Mouse (Mus musculus) left cerebral cortex, postnatal 36 days (tissue): ENCODE data around the gene Ecm2. TPM values are rescaled to one million over a fixed set of nuclear protein-coding genes. Genes with fewer than 3 reads are reported as not detected.

Experiments used
- DNase-seq, 2 experiments: peaks; one replicate each; pipeline ENCODE4 v3.0.0; 2021 to 2022; ENCODE audit warnings: low spot score in 2 of 2, mixed read lengths in 1 of 2
- intact Hi-C: fragments of 180-260 bp; cut with DNase I; formaldehyde crosslinking; loops from one replicate; pipeline ENCODE4 v1.15.1; 2025
- total RNA-seq, 2 experiments: library from RNA; stranded (reverse); gene quantifications; 2 replicates each; pipeline ENCODE4 v1.2.3; 2021

The Ecm2 gene
- total RNA-seq, 2 experiments from 2014 or later, result 2.2 to 2.6 TPM

GRCm38 (mm10) chr13:49581541-49582530, 77.2 kb downstream of the Ecm2 start, which contains the start of gene Omd:
Gene Omd, plus strand, starts transcription at chr13:49582462.
- DNase-seq, result no peak
- intact Hi-C loops, result no loop called here

Other genes with a start within 250 kb of the Ecm2 start
- 1 to 10 TPM; 6.6 to 7.8 TPM for gene Fgd3, start 184.5 kb upstream of the Ecm2 start, total RNA-seq
- 10 to 100 TPM; 45.2 to 55.9 TPM for gene Bicd2, start 163.2 kb upstream of the Ecm2 start, total RNA-seq
- 10 to 100 TPM; 13.8 to 17.2 TPM for gene Ippk, start 83.6 kb upstream of the Ecm2 start, total RNA-seq
- 1 to 10 TPM; 1.4 to 1.6 TPM for gene Tes3-ps, start 11.5 kb upstream of the Ecm2 start, total RNA-seq
- gene Aspn, start 39.6 kb downstream of the Ecm2 start, total RNA-seq, result 1 to 10 TPM; 1.1 to 1.3 TPM
- 1 to 10 TPM; 1.4 to 3.1 TPM for gene Omd, start 77.7 kb downstream of the Ecm2 start, total RNA-seq
- gene Ogn, start 103.2 kb downstream of the Ecm2 start, total RNA-seq, result 1 to 10 TPM; 4.2 to 9.3 TPM
- gene Cenpp, start 148.0 kb downstream of the Ecm2 start, total RNA-seq, result 1 to 10 TPM; 1.2 TPM
- 10 to 100 TPM; 22.8 to 28.4 TPM for gene Nol8, start 148.3 kb downstream of the Ecm2 start, total RNA-seq
- 10 to 100 TPM; 62.9 to 69.5 TPM for gene Iars, start 177.3 kb downstream of the Ecm2 start, total RNA-seq